Mouse (Mus musculus) megakaryocyte, embryonic 14.5 days (primary cell): ENCODE measurements around the gene Tmem143. TPM values are rescaled to one million over a fixed set of nuclear protein-coding genes. Genes with fewer than 3 reads are reported as not detected.

Source experiments
- H3K27me3 ChIP-seq: replicated peaks from 2 replicates; pipeline ENCODE3; 2012; ENCODE audit warnings: inconsistent platforms
- H3K36me3 ChIP-seq: replicated peaks from 2 replicates; pipeline ENCODE3; 2012; ENCODE audit warnings: low read length, inconsistent platforms, mixed read lengths
- H3K4me1 ChIP-seq: 2 replicates; pipeline ENCODE4 v1.6.1; 2012; ENCODE audit warnings: inconsistent platforms
- H3K4me3 ChIP-seq: replicated peaks from 2 replicates; pipeline ENCODE3; 2012; ENCODE audit warnings: moderate library complexity, mild to moderate bottlenecking, inconsistent platforms
- H3K9me3 ChIP-seq: 2 replicates; pipeline ENCODE4 v1.6.1; 2012; ENCODE audit warnings: inconsistent platforms
- FLI1 ChIP-seq: IDR thresholded peaks from 2 replicates; pipeline ENCODE4 v1.6.1; 2012; ENCODE audit warnings: low read length, inconsistent platforms, mixed read lengths
- GATA1 ChIP-seq: IDR thresholded peaks from 3 replicates; pipeline ENCODE4 v1.6.1; 2012; ENCODE audit warnings: mixed read lengths, low read length, inconsistent platforms, borderline replicate concordance
- polyA plus RNA-seq: library from polyadenylated mRNA; stranded (reverse); fragments of >175 nt; gene quantifications from 2 replicates; pipeline ENCODE4 v1.2.3, GENCODE M21; 2012; ENCODE audit warnings: low replicate concordance; ENCODE audit not compliant: insufficient read depth

Gene Tmem143
- polyA plus RNA-seq, 1 experiment: 32.5 TPM

- H3K4me3 ChIP-seq: no peak overlapping the region
- peaks cover 37% of the 10 kb centered on the region for H3K27me3 ChIP-seq
- H3K4me1 ChIP-seq: no peaks in the 10 kb centered on the region; the same call in 1 of the 2 replicates
- TF ChIP-seq GATA1 (no peak), FLI1 (no peak)
- H3K9me3 ChIP-seq: peaks cover 10% of the 10 kb centered on the region
- no peaks in the 10 kb centered on the region for H3K36me3 ChIP-seq
Observed at GRCm38 (mm10) chr7:45949061-45949460, 52.3 kb downstream of the Tmem143 start.

DNA sequence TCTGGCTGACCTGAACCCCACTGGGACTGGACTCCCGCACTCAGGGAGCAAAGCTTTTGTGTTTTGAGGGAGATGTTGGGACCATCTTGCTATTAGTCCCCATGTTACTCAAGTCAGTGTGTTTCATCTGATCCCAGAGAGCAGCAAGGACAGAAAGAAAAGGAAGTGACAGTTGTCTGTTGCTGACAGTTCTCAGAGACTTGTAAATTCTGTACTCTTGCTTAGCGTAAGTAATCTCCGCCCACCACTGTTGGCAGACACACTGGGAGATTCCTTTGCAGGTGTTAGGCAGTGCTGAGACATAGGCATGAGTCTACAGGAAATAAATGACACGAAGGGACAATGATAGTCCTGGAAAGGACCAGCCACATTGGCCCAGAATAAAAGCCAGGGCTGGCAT is 59.9 kb downstream of the Tmem143 start:
- no peak overlapping the region for H3K4me3 ChIP-seq
- TF ChIP-seq GATA1 (no peak), FLI1 (no peak)
- peaks cover 24% of the 10 kb centered on the region for H3K27me3 ChIP-seq
- H3K9me3 ChIP-seq: peaks cover 10% of the 10 kb centered on the region
- no peaks in the 10 kb centered on the region for H3K36me3 ChIP-seq
- H3K4me1 ChIP-seq: no peaks in the 10 kb centered on the region

Other genes starting within 250 kb of the Tmem143 start
- gene Fut2, start 230.5 kb upstream of the Tmem143 start, polyA plus RNA-seq: not detected in 2 replicates
- gene Ntn5, start 212.9 kb upstream of the Tmem143 start, polyA plus RNA-seq: not detected in 2 replicates
- not detected in 2 replicates for gene Sec1, start 202.5 kb upstream of the Tmem143 start, polyA plus RNA-seq
- 1.1 and 3.5 TPM in 2 replicates for gene Car11, start 197.1 kb upstream of the Tmem143 start, polyA plus RNA-seq
- gene Dbp, start 191.9 kb upstream of the Tmem143 start, polyA plus RNA-seq: 23.4 and 41.9 TPM in 2 replicates
- gene Rpl18, start 181.5 kb upstream of the Tmem143 start, polyA plus RNA-seq: 10,199 and 14,647 TPM in 2 replicates
- gene Sphk2, start 178.9 kb upstream of the Tmem143 start, polyA plus RNA-seq: 242 and 413 TPM in 2 replicates
- not detected in 2 replicates for gene Fam83e, start 175.7 kb upstream of the Tmem143 start, polyA plus RNA-seq
- not detected in 2 replicates for gene Spaca4, start 171.1 kb upstream of the Tmem143 start, polyA plus RNA-seq
- gene Lmtk3, start 113.2 kb upstream of the Tmem143 start, polyA plus RNA-seq: 0.67 and 0.79 TPM in 2 replicates
- gene Sult2b1, start 112.3 kb upstream of the Tmem143 start, polyA plus RNA-seq: 1.00 TPM in 1 of 2 replicates, not detected in the other
- 157 and 160 TPM in 2 replicates for gene Cyth2, start 82.4 kb upstream of the Tmem143 start, polyA plus RNA-seq
- gene Kcnj14, start 72.2 kb upstream of the Tmem143 start, polyA plus RNA-seq: 0.08 and 0.82 TPM in 2 replicates
- 6.0 and 20.5 TPM in 2 replicates for gene Grwd1, start 66.0 kb upstream of the Tmem143 start, polyA plus RNA-seq
- 331 and 1,292 TPM in 2 replicates for gene Kdelr1, start 24.2 kb upstream of the Tmem143 start, polyA plus RNA-seq
- gene Grin2d, start 18.6 kb upstream of the Tmem143 start, polyA plus RNA-seq: 0.31 and 2.6 TPM in 2 replicates
- 2.7 and 6.4 TPM in 2 replicates for gene Syngr4, start 227 bp upstream of the Tmem143 start, polyA plus RNA-seq
- 176 and 453 TPM in 2 replicates for gene Emp3, start 24.5 kb downstream of the Tmem143 start, polyA plus RNA-seq
- 0.82 TPM in 1 of 2 replicates, not detected in the other for gene Ccdc114, start 27.1 kb downstream of the Tmem143 start, polyA plus RNA-seq
- gene Abcc6, start 133.4 kb downstream of the Tmem143 start, polyA plus RNA-seq: not detected in 2 replicates
- 172 and 218 TPM in 2 replicates for gene Nomo1, start 136.8 kb downstream of the Tmem143 start, polyA plus RNA-seq
- 1.1 TPM in 1 of 2 replicates, not detected in the other for gene Kcnj11, start 203.8 kb downstream of the Tmem143 start, polyA plus RNA-seq